In genomic region chr6:52317461-52318180, GRCm38 (mm10) we compare ENCODE assay signal across 22 mouse cellular contexts. TPM values are rescaled to one million over a fixed set of nuclear protein-coding genes. Genes with fewer than 3 reads are reported as not detected.
A peak's percentile ranks its signal among the peaks of the same experiment; 100 is the strongest.
DNase-seq lines count a peak whose midpoint lies in the region; ATAC-seq and TF ChIP-seq lines count a peak whose summit lies in the region.
"Had no signal": no experiment of that assay in that cellular context is flagged by ENCODE, and none has a peak within 500 bp of the region (broad histone marks: within the 10 kb centered on the region; RNA-seq: fewer than 3 reads in every experiment).

No protein-coding gene starts in this region.

- no peak overlapping the region for H3K27ac ChIP-seq in midbrain, embryonic 14.5 days (replicated peaks; ENCODE audit: low read depth, low read length)
- no peak overlapping the region for H3K27ac ChIP-seq in midbrain, embryonic 15.5 days
- peak overlapping the region; percentile 55; the same call in 1 of the 2 replicates for H3K27ac ChIP-seq in hindbrain, embryonic 14.5 days
- no peak overlapping the region for H3K27ac ChIP-seq in left cerebral cortex, adult 2 months
- H3K27ac ChIP-seq: macrophage had no signal

- no peak for TF ChIP-seq CTCF in left cerebral cortex, adult 2 months (IDR thresholded peaks at IDR 0.05)

- H3K4me3 ChIP-seq in midbrain, embryonic 14.5 days (replicated peaks; ENCODE audit: low read depth, low read length): no peak overlapping the region
- H3K4me3 ChIP-seq in midbrain, embryonic 15.5 days: no peak overlapping the region
- no peak overlapping the region for H3K4me3 ChIP-seq in hindbrain, embryonic 14.5 days (replicated peaks; ENCODE audit: low read length)
- no peak overlapping the region for H3K4me3 ChIP-seq in left cerebral cortex, adult 2 months

- H3K9me3 ChIP-seq in midbrain, embryonic 14.5 days (ENCODE audit: control insufficient read depth, low read length): no peaks in the 10 kb centered on the region
- no peaks in the 10 kb centered on the region for H3K9me3 ChIP-seq in midbrain, embryonic 15.5 days
- no peaks in the 10 kb centered on the region for H3K9me3 ChIP-seq in hindbrain, embryonic 14.5 days (ENCODE audit: control insufficient read depth, low read length)

- ATAC-seq in midbrain, embryonic 14.5 days (ENCODE audit: low FRiP score, low TSS enrichment): no peak
- ATAC-seq in midbrain, embryonic 15.5 days (replicated peaks): no peak
- no peak for ATAC-seq in hindbrain, embryonic 14.5 days (ENCODE audit: low FRiP score)
- ATAC-seq in CD4-positive, CD25-positive, alpha-beta regulatory T cell, adult 4 months: no peak
- ATAC-seq: forebrain, embryonic 16.5 days had no signal

- intact Hi-C loops in left cerebral cortex, adult 2 months (cut with DNase I): loop anchor here (5.0 kb wide), 1 partner anchor 1140 kb away; no protein-coding TSS in a partner anchor

- H3K4me1 ChIP-seq in midbrain, embryonic 14.5 days (ENCODE audit: control insufficient read depth, insufficient read depth, low read length): no peaks in the 10 kb centered on the region
- H3K4me1 ChIP-seq in midbrain, embryonic 15.5 days: peaks cover 13% of the 10 kb centered on the region
- H3K4me1 ChIP-seq in hindbrain, embryonic 14.5 days (replicated peaks; ENCODE audit: control insufficient read depth, insufficient read depth, low read length): 0 out of 2 replicates have a peak, but pooled peaks cover 3% of the 10 kb centered on the region

- no peak overlapping the region for H3K9ac ChIP-seq in midbrain, embryonic 14.5 days (replicated peaks; ENCODE audit: low read length)
- H3K9ac ChIP-seq in midbrain, embryonic 15.5 days: no peak overlapping the region
- H3K9ac ChIP-seq in hindbrain, embryonic 14.5 days: peak overlapping the region; percentile 32; the same call in 1 of the 2 replicates
- H3K9ac ChIP-seq: lung, embryonic 14.5 days had no signal

- WGBS in midbrain, embryonic 14.5 days: 2% methylated on average over 14 of the region's 14 CpGs
- 5% methylated on average over 14 of the region's 14 CpGs for WGBS in midbrain, embryonic 15.5 days
- WGBS in hindbrain, embryonic 14.5 days: 6% methylated on average over 14 of the region's 14 CpGs

- peaks cover 100% of the 10 kb centered on the region for H3K27me3 ChIP-seq in midbrain, embryonic 14.5 days (ENCODE audit: control insufficient read depth, insufficient read depth, low read length)
- peaks cover 93% of the 10 kb centered on the region for H3K27me3 ChIP-seq in midbrain, embryonic 15.5 days (replicated peaks)
- peaks cover 95% of the 10 kb centered on the region for H3K27me3 ChIP-seq in hindbrain, embryonic 14.5 days (ENCODE audit: control insufficient read depth, insufficient read depth, low read length)

- DNase-seq in embryo, embryonic 10.5 days (ENCODE audit: low spot score): peak; percentile 44
- no peak for DNase-seq in embryo, embryonic 10 days (ENCODE audit: low spot score)
- DNase-seq in midbrain, embryonic 14.5 days: peak; percentile 30
- no peak for DNase-seq in hindbrain, embryonic 14.5 days (ENCODE audit: low spot score)
- DNase-seq in spleen, postnatal 4 days (ENCODE audit: low spot score in 2 of 2): no peak
- no peak for DNase-seq in left cerebral cortex, adult 2 months (ENCODE audit: extremely low spot score in 1 of 2, low spot score in 2 of 2)
- DNase-seq: cerebellum, adult 11 months; heart, adult 18-20 months; kidney, postnatal 10 days; layer of hippocampus, adult 9-11 months; lung, embryonic 14.5 days; right cerebral cortex, postnatal 25 days had no signal

- H3K36me3 ChIP-seq in midbrain, embryonic 14.5 days (ENCODE audit: control insufficient read depth, insufficient read depth, low read length): no peaks in the 10 kb centered on the region
- H3K36me3 ChIP-seq in midbrain, embryonic 15.5 days (replicated peaks): no peaks in the 10 kb centered on the region
- no peaks in the 10 kb centered on the region for H3K36me3 ChIP-seq in hindbrain, embryonic 14.5 days (replicated peaks; ENCODE audit: control insufficient read depth, insufficient read depth)

- H3K4me2 ChIP-seq in midbrain, embryonic 14.5 days (ENCODE audit: low read length): no peak overlapping the region
- H3K4me2 ChIP-seq in midbrain, embryonic 15.5 days: no peak overlapping the region
- H3K4me2 ChIP-seq in hindbrain, embryonic 14.5 days (replicated peaks): peak overlapping the region; percentile 45

RNA-seq across cellular contexts. Expression of gene Evx1, which starts 4.3 kb away (rescaled TPM):
- polyA plus RNA-seq in midbrain, embryonic 14.5 days (2014; fragmentation: Nextera tagmentation; extraction: Ambion mirVana): 1.3 and 1.5 TPM in 2 replicates
- polyA plus RNA-seq in midbrain, embryonic 15.5 days (2015; fragmentation: Nextera tagmentation; extraction: Ambion mirVana): 0.97 and 1.6 TPM in 2 replicates
- 3.4 and 4.1 TPM in 2 replicates for polyA plus RNA-seq in hindbrain, embryonic 14.5 days (2014; fragmentation: Nextera tagmentation; extraction: Ambion mirVana)
- polyA plus RNA-seq in CD4-positive, CD25-positive, alpha-beta regulatory T cell, adult 4 months (2017; shearing (Covaris generic)): not detected
- not detected for total RNA-seq in left cerebral cortex, adult 2 months (2021)
- total RNA-seq: gastrocnemius, adult 8-10 months; heart, adult 18-20 months; left cerebral cortex, postnatal 14 days had no signal
- polyA plus RNA-seq: forebrain, embryonic 16.5 days; heart, embryonic 16.5 days; intestine, embryonic 14.5 days; lung, embryonic 14.5 days; macrophage; Patski; thymus, postnatal 0 days had no signal

RNA-seq across cellular contexts. Expression of gene Hoxa13, which starts 56.9 kb away (rescaled TPM):
- not detected in 2 replicates for polyA plus RNA-seq in midbrain, embryonic 14.5 days (2014; fragmentation: Nextera tagmentation; extraction: Ambion mirVana)
- not detected in 2 replicates for polyA plus RNA-seq in midbrain, embryonic 15.5 days (2015; fragmentation: Nextera tagmentation; extraction: Ambion mirVana)
- not detected in 2 replicates for polyA plus RNA-seq in hindbrain, embryonic 14.5 days (2014; fragmentation: Nextera tagmentation; extraction: Ambion mirVana)
- polyA plus RNA-seq in CD4-positive, CD25-positive, alpha-beta regulatory T cell, adult 4 months (2017; shearing (Covaris generic)): not detected
- not detected for total RNA-seq in left cerebral cortex, adult 2 months (2021)
- total RNA-seq: heart, adult 18-20 months; left cerebral cortex, postnatal 14 days had no signal
- polyA plus RNA-seq: forebrain, embryonic 16.5 days; heart, embryonic 16.5 days; lung, embryonic 14.5 days; macrophage; thymus, postnatal 0 days had no signal

Comparison
In these comparisons a context has a peak if more than half of its experiments do, and no peak if none do; other contexts are left out.
1. DNase-seq: peak in embryo, embryonic 10.5 days (single experiment) and midbrain, embryonic 14.5 days (single experiment); none in embryo, embryonic 10 days (single experiment), hindbrain, embryonic 14.5 days (single experiment), spleen, postnatal 4 days (0 of 2) and left cerebral cortex, adult 2 months (0 of 2).